Mouse (Mus musculus) thymus, adult 18-20 months (tissue): ENCODE data around the gene Cntnap3.
"Not testable (repeated sequence)": the region's sequence is repeated elsewhere in the genome, so short reads cannot be mapped to it uniquely, and the experiment has no call there.

ENCODE experiments used
- DNase-seq, 2 experiments: peaks; one replicate each; pipeline ENCODE4 v3.0.0; 2022; ENCODE audit warnings: mixed read lengths in 2 of 2

The Cntnap3 gene

GRCm38 (mm10) chr13:64903585-64904208 lies at the start of gene Cntnap3:
Gene Cntnap3, minus strand, starts transcription at chr13:64903955.
- DNase-seq: no peak

DNA sequence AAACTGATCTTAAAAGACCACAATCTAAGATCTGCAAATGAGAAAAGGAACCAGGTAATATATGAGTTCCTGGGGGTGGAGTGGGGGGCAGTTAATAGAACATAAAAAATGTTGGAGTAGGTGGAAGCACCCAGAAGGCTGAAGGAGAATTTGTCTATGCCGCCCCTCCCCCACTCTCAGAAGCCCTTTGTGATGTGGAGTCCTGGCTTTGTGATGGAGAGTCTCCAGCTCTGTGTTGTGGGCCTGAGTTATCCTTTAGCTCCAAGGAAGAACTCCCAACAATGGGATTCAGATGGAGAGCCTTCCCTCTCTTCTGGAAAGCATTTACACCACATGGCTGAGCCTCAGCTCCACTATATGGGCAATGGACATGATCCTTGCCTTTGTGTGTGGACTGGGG lies 13.4 kb upstream of the Cntnap3 start, which contains the start of gene Spata31:
Gene Spata31 (plus strand): TSS at position 216 of the 400 bp plus-strand sequence.
- DNase-seq: no peak

DNA sequence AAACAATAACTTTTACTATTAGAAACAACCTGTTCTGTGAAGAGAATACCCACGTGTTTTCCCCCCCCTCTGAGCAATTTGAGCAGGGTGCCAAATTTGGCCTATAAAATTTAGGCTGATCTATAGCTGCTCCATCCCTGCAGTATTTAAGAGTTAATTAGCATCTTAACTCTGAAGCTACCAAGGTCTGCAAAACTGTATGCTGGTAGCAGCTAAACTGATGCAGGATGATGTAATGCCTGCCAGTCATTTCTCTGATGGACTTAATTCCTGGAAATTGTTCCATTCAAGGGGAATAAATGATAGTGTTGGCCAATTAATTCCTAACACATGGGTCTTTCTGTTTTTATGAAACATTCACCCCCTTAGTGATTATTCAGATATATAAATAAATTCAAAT lies 623 bp downstream of the Cntnap3 start:
- DNase-seq: no peak

DNA sequence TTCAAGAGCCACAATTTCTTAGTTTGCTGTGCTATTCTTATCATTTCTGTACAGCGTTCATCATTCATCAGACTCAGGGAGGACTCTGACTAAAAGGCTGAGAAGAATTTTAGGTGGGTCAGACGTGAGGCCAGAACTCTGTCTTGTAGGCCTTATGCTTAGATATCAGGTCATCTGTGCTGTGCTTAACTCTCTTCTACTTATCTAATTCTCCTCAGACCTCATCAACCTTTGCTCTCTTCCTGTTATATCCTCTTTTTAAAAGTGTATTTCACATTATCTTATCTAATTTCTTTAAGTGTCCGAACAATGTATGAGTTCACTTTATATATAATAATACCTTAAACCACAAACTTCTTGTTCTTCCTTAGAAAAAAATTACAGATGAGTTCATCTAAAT lies 38.4 kb downstream of the Cntnap3 start:
- DNase-seq: no peak

DNA sequence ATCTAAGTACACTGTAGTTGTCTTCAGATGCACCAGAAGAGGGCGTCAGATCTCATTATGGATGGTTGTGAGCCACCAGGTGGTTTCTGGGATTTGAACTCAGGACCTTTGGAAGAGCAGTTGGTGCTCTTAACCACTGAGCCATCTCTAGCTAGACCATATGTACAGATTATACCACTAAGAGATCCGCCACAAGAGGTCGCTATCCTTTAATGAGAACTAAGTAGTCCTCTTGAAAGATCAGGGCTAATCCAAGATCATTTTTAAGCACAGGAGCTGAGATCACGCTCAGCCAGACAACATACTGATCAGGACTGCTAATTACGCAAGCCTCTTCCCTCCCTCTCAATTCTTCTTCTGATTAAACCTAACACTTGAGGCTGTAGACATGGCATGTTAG lies 78.9 kb downstream of the Cntnap3 start:
- DNase-seq: not testable (repeated sequence)

DNA sequence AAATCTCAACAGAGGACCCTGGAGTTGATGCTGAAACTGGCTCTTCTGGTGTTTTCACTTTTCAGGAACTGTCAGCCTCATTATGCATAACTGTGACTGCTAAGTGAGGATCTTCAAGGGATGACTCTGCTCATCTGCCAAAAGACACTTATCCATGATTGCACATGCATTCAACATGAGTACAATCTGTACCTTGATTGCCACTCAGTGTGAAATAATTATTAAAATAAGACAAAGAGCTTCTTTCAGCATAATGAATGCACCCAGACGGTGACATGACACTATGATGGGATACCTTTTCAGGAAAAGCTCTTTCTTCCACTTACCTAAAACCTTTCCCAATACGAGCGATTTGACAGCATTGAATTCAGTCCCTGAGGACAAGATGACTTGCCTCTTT lies 158.4 kb downstream of the Cntnap3 start:
- DNase-seq: no peak

GRCm38 (mm10) chr13:64732244-64732643 lies 171.5 kb downstream of the Cntnap3 start:
- DNase-seq: no peak

DNA sequence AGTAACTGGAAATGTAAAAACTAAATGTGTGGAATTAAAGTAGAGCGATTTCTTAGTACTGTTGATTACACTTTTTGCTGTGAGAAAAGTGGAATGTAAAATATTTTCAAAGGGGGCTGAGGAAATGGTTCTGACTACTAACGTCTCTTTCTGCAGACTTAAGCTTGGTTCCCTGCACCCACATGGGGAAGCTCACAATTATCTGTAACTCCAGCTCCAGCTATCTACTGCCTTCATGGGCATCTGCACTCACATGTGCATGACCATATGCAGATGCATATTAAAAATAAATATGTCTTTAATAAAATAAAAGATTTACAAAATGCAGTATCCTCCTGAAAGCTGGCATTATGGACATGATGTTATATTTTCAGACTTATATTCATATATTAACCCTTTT lies 187.0 kb downstream of the Cntnap3 start:
- no peak for DNase-seq

DNA sequence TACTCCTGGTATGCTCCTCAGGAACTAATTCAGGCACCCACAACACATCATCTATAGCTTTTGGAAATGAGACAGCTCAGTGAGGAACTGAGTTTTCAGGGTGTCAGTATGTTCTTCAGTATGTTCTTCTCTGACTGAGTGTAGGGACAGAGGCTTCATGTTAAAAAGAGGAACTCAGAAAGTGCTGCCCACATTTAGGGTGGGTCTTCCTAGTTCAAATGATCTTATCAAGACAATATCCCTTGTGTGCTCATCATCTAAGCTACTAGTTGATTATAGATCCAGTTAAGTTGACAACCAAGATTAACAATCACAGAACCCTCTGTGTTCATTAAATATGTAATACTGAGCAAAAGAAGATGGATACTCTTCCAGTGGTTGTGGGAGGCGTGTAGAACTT lies 211.3 kb downstream of the Cntnap3 start:
- no peak for DNase-seq
